Comparison of ENCODE assay signal across 21 mouse cellular contexts in the genomic region with DNA sequence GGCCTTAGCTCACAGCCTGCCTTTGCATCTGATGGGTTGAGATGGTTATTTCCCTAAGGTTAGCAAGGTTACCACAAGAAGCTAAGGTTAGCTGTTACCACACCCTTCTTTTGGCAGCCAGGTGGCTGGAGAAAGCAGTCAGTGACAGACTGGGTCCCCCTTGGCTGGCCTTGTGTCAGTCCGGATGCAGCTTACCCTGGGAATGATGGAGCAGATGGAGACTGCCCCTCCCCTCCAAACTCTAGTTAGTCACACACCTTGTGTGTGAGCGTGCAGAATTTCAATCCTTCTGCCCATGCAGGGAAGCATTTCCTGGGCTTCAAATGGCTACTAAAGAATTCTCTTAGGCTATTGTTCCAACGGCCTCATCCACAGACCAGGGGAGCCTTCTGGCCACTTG.
DNase-seq lines count a peak whose midpoint lies in the region; ATAC-seq and TF ChIP-seq lines count a peak whose summit lies in the region.
"Had no signal": no experiment of that assay in that cellular context is flagged by ENCODE, and none has a peak within 500 bp of the region (broad histone marks: within the 10 kb centered on the region; RNA-seq: fewer than 3 reads in every experiment).

No protein-coding gene starts in this region.

- POLR2A ChIA-PET in Patski (lab: Charles Lee): interaction anchor here (0.7 kb wide), 1 partner anchor 1469 kb away, joined by 3 read pairs; no protein-coding TSS in a partner anchor

- peak; percentile 45 for DNase-seq in heart, adult 11 months
- no peak for DNase-seq in heart, postnatal 36 days
- no peak for DNase-seq in Patski (ENCODE audit: low read depth, low spot score)
- DNase-seq in cerebellum, adult 18-20 months: peak; percentile 43 to 48
- peak; percentile 81 to 86 for DNase-seq in cerebellum, postnatal 14 days
- DNase-seq in kidney, postnatal 36 days: no peak
- no peak for DNase-seq in layer of hippocampus, postnatal 25 days (ENCODE audit: extremely low spot score in 1 of 2, low spot score in 1 of 2)
- no peak for DNase-seq in B cell, adult 2 months
- DNase-seq: gastrocnemius, postnatal 10 days; kidney, postnatal 25 days; liver, embryonic 13.5 days; lung, embryonic 14.5 days; midbrain, embryonic 14.5 days; retina, postnatal 1 day; right cerebral cortex, postnatal 4 days; thymus, postnatal 25 days had no signal

- CTCF ChIA-PET in Patski (lab: Charles Lee): no interaction called here

- peak; percentile 21 for ATAC-seq in Patski
- ATAC-seq: forebrain, embryonic 13.5 days; intestine, postnatal 0 days had no signal

- intact Hi-C loops in heart, postnatal 36 days (cut with DNase I): no loop called here

- in situ Hi-C loops in Patski (cut with MboI; ENCODE audit: low pct_unique_long_range_greater_than_20kb): no loop called here

- no peak for TF ChIP-seq CTCF in Patski (IDR thresholded peaks at IDR 0.05)

- H3K27me3 ChIP-seq in Patski: no peaks in the 10 kb centered on the region
- H3K27me3 ChIP-seq: embryonic facial prominence, embryonic 13.5 days; forebrain, embryonic 13.5 days; limb, embryonic 13.5 days; liver, embryonic 13.5 days; neural tube, embryonic 12.5 days had no signal

Comparison
In these comparisons a context has a peak if more than half of its experiments do, and no peak if none do; other contexts are left out.
1. DNase-seq: peak in heart, adult 11 months (single experiment), cerebellum, adult 18-20 months (2 of 2) and cerebellum, postnatal 14 days (2 of 2); none in heart, postnatal 36 days (0 of 2), Patski (single experiment), kidney, postnatal 36 days (0 of 2), layer of hippocampus, postnatal 25 days (0 of 2) and B cell, adult 2 months (0 of 2).